Mouse (Mus musculus): ENCODE results near the gene Maco1. TPM values are rescaled to one million over a fixed set of nuclear protein-coding genes. Genes with fewer than 3 reads are reported as not detected.

The Maco1 gene
- total RNA-seq, 2 experiments from 2014 or later = 19.4 to 36.0 TPM

GRCm38 (mm10) chr4:134786946-134787345 lies 66.2 kb downstream of the Maco1 start:
- ATAC-seq (replicated peaks; ENCODE audit: low FRiP score, poor library complexity, severe bottlenecking) = no peak

DNA sequence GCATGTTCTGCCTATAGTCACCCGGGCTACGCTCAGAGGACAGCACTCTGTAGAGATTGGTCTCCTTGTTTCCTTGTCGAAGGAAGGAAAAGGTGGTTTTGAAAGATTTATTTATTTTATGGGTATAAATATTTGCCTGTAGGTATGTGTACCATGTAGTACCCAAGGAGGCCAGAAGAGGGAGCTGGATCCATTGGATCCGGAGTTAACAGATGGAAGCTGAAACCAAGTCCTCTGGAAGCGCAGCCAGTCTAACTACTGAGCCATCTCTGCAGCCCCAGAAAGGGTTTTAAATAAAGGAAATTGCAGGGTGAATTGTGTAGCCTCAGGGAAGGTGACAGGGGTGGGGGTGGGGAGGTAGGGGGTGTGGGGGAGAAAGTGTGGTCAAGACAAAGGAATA lies 68.4 kb downstream of the Maco1 start:
- 0 out of 2 replicates have a peak, but pooled peaks have one; percentile 47 for ATAC-seq (replicated peaks; ENCODE audit: low FRiP score, poor library complexity, severe bottlenecking)

DNA sequence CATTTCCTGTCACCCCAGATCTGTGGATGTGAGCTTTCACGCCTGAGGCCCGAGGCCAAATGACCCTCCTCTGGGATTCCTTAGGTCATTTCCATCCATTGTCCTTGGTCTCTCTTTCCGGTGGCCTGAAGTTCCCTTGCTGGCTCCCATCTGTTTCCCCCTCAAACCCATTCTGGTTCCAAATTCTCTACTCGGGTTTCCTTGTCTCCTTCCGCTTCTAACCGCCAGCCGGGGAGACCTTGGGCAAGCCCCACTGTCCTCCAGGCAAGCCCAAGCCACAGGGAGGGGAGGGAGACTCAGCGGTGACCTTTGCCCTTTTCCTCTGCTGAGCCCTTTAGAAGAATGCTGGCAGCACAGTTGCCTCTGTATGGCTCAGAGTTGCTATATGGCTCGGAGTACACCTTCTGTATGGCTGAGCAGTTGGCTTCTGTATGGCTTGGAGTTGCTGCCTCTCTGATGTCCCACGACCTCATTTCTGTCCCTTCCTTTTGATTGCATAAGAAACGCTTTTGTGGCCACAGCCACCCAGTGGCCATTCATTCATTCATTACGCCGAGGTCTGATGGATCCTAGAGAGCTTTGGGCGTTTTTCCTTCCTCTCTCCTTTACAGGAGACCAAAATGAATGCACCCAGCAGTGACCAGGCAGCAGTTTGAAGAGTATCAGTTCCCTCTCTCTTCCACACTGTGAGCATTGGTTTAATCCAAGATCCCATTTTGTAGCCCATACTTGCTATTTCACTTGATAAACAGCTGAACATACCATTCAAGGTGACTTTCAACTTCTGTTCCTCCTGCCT lies 73.8 kb downstream of the Maco1 start:
- no peak for ATAC-seq (replicated peaks; ENCODE audit: low FRiP score, poor library complexity, severe bottlenecking)

DNA sequence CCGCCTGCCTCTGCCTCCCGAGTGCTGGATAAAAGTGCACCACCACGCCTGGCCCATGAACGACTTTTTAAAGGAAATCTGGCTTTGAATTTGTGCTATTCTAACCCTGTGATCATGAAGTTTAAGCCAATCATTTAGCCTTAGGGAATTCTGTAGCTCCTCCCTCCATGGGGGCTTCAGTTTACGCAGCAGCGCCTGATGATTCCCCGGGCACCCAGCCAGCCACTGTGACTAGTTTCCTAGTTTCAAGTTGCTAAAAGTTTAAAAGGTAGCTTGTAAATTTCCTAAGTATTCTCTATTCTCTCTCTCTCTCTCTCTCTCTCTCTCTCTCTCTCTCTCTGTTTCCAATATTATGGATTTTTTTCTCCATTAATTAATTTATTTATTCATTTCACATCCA lies 76.9 kb downstream of the Maco1 start:
- no peak for ATAC-seq (replicated peaks; ENCODE audit: low FRiP score, poor library complexity, severe bottlenecking)

DNA sequence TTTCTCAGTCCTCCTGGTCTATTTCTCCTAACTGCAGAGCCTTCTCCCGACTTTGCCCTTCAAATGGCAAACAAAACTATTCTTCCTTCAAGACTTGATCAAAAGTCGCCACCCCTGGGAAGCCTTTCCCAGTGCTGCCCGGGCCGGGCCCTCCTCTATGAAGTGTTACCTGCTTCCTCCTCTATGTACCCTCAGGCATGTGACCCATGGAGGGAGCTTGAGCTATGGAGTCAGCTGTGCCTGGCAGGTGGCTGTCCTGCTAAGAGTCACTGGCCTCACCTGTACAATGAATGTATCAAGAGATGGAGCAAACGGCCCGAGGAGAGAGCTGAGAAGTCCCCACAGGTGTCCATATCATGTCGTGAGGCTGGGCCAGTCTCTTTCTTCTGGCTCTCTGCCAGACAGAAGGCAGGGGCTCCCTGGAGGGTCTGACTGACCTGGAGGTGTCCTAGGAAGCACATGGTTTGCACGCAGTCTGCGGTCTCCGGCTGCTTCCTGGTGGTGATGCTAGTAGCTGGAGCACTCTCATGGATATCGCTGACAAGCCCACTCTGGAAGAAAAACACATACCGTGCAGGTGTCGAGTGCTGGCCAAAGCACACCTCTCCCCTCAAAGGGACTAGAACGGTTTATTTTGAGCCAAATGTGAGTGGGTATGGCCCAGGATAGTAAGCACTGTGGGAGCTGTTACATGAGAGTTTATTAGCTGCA lies 77.8 kb downstream of the Maco1 start:
- no peak for ATAC-seq (replicated peaks; ENCODE audit: low FRiP score, poor library complexity, severe bottlenecking)

DNA sequence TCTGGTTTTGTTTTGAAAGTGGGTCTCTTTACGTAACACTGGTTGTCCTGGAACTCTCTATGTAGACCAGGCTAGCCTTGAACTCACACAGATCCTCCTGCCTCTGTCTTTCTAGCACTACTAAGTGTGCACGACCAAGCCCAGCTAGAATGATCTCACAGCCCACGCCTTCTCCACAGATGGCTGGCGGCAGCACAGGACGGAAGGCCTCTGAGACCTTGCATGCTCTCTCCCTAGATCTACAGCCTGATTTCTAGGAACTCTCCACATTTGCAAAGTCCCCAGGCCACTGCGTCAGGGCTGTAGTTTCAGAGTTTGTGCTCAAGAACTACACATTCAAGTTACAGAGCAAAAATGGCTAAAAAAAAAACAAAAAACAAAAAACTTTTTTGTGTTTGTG lies 79.0 kb downstream of the Maco1 start:
- no peak for ATAC-seq (replicated peaks; ENCODE audit: low FRiP score, poor library complexity, severe bottlenecking)

- peak; percentile 41; the same call in 1 of the 2 replicates for ATAC-seq (replicated peaks; ENCODE audit: low FRiP score, poor library complexity, severe bottlenecking)
Observed at GRCm38 (mm10) chr4:134772805-134773674, 80.1 kb downstream of the Maco1 start.

DNA sequence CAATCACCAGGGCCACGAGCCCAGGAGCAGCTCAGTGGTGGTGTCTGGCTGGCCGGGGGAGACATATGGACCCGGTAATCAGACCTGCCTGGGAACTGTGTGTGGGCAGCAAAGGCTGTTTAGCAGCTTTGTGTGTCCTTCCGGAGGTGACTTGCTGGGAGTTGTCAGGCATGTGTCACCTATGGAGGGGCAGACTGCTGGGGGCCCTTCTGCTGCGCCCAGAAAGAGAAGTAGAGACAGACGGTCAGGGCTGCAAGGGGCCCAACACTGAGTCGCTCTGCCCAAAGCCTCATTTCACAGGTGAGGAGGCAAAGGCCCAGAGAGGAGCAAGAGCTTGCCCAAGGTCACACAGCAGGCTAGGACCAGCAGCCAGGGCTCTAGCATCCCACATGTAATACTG lies 83.3 kb downstream of the Maco1 start:
- ATAC-seq (replicated peaks; ENCODE audit: low FRiP score, poor library complexity, severe bottlenecking) = no peak

DNA sequence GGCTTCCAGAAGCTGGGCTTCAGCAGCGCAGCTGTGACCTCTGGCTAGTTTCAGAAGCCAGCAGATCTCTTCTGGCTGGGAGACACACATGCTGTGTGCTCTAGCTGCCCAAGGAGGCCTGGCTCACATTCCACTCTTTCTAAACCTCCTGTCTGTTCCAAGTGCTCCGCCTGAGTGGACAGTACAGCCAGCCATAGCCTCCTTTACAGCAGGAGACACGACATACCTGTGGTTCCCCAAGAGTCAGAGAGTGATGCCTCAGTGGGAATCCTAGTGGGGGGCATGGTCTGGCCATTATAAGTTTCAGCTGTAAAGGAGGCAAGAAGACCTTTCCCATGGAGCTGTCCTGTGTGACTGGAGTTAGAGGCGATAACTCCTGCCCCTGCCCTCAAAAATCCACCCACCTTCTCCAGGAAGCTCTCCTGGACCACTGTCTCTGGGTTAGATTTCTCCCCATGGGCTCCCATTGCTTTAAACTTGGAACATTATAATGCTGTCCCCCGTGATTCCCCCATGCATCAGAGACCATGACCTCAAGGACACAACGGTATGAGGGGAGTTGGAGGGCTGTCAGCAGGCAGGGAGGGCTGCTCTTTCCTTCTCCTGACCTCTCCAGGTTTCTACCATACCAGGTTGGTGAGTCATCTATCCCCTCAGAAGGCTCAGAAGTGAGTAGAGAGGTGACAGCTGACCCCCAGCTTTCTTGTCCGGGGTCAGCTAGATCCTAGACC lies 83.9 kb downstream of the Maco1 start:
- no peak for ATAC-seq (replicated peaks; ENCODE audit: low FRiP score, poor library complexity, severe bottlenecking)

- ATAC-seq (replicated peaks; ENCODE audit: low FRiP score, poor library complexity, severe bottlenecking) = no peak
Observed at GRCm38 (mm10) chr4:134768226-134768888, 84.8 kb downstream of the Maco1 start.

DNA sequence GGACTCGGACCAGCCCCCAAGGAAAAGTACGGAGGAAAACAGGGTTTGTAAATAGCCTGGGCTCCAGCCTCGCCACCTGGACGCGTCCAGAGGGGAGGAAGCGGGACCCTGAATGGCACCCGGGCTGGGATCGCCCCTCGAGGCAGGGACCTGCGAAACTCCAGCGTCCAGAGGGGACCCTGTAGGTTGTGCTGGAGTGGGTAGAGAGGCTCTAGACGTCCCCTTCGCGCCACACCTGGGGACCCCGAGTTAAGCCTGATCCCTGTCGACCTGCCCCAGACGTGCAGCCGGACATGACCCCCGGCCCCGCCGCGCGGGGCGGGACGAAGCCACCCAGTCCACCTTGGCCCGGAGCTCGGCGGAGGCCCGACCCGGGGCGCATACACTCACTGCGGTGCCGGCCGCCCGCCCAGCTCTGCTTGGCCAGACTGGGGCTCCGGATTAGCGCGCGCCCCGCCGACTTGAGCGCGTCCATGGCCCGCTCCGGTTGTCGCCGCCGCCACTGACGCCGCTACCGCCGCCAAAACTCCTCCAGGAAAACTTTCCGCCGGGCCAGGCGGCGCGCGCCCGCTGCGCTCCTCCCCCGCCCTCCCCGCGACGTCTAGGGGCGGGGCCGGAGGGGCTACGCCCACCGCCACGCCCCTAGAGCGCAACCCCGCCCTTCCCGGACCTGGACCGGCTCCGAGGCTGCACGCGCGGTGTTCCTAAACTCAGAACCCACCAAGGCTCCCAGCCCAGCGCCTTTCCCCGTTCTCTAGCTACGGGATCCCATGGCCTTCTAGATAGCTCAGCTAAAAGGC lies 85.5 kb downstream of the Maco1 start, which contains the start of gene Ldlrap1:
Ldlrap1 (minus strand) TSS at position 599 of the 800 bp plus-strand sequence.
- ATAC-seq (replicated peaks; ENCODE audit: low FRiP score, poor library complexity, severe bottlenecking) = peak; percentile 68

GRCm38 (mm10) chr4:134766904-134767425 lies 86.2 kb downstream of the Maco1 start:
- ATAC-seq (replicated peaks; ENCODE audit: low FRiP score, poor library complexity, severe bottlenecking) = peak; percentile 19

DNA sequence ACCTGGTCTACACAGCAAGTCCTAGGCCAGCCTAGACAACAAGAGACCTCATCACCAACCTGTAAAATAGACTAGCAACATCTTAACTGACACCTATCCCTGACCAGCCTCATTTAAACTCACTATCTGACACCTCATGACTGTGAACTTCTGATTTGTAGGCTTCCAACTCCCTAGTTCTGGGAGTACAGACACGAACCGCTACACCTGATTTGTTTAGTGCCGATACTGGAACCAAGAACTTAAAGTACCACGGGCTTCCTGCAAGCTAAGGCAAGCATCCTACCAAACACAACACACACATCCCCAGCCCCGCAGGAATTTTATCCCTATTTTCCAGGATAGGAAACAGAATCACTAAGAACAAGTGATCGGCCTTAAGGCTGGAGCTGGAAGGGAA lies 86.9 kb downstream of the Maco1 start:
- no peak for ATAC-seq (replicated peaks; ENCODE audit: low FRiP score, poor library complexity, severe bottlenecking)

- ATAC-seq (replicated peaks; ENCODE audit: low FRiP score, poor library complexity, severe bottlenecking) = peak; percentile 18
Observed at GRCm38 (mm10) chr4:134764333-134764732, 88.8 kb downstream of the Maco1 start.

GRCm38 (mm10) chr4:134762360-134762759 lies 90.8 kb downstream of the Maco1 start:
- 0 out of 2 replicates have a peak, but pooled peaks have one; percentile 2 for ATAC-seq (replicated peaks; ENCODE audit: low FRiP score, poor library complexity, severe bottlenecking)

DNA sequence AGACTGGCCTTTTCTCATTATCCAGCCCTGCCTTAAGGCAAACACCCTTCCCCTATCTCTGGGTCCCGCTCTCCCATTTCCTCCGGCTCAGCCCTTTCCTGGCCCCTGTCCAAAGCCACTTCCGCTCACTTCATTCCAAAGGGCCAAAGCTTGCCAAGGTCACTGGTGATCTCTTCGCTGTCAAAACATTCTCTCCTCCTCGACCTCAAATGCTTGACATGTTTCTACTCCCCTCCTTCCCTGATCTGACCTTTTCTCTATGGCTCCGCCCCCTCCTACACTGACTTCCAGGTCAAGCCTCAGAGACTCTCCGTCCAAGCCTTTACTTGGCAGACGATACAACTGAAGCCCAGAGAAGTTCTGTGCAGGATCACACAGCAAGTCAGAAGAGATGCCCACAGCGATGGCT lies 92.3 kb downstream of the Maco1 start:
- peak; percentile 16 for ATAC-seq (replicated peaks; ENCODE audit: low FRiP score, poor library complexity, severe bottlenecking)

DNA sequence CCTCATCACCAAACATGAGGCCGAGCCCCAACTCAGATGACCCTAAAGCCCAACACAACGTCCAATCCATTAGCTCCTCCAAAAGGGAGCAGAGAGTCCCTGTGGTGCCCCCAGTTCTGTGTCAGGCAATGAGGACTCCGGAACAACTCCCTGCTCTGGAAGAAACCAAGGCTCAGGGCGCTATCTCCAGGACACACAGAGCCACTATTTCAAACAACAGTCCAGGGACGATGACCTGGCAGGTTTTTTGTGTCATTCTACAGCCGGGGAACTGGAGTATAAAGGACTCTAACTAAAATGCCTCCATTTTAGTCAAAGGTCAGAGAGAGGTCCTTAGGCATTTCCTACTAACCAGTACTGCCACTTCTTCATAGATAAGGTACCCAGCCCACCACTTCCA lies 92.9 kb downstream of the Maco1 start:
- peak; percentile 35 for ATAC-seq (replicated peaks; ENCODE audit: low FRiP score, poor library complexity, severe bottlenecking)

DNA sequence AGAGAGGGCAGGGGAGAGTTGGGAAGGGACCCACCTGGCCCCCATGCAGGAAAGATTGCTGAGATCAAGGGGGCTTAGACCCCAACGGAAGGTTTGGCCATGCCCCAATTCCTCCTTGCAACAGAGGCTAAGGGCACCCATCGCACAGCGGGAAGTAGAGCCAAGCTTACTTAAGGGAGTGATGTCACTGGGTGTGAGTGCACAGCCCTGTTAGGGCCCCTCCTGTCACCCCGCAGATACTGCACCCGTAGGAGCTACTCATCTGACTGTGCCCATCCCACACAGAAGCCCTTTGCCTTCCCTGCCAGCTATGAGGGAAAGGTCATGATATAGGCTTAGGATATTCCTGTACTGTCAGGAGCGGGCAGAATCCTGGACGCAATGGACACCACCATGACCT lies 93.6 kb downstream of the Maco1 start:
- ATAC-seq (replicated peaks; ENCODE audit: low FRiP score, poor library complexity, severe bottlenecking) = peak; percentile 70

Data from erythroblast, adult 5-6 weeks (primary cell).